Mouse (Mus musculus) forebrain, embryonic 12.5 days (tissue): ENCODE results near the gene Cavin3. TPM values are rescaled to one million over a fixed set of nuclear protein-coding genes. Genes with fewer than 3 reads are reported as not detected.
"Not testable (repeated sequence)": the region's sequence is repeated elsewhere in the genome, so short reads cannot be mapped to it uniquely, and the experiment has no call there.

ENCODE experiments used
- ATAC-seq: fragments of 200-750 bp; cut with Nextera tagmentation; 2 replicates; pipeline ENCODE4 v1.8.0; 2017; ENCODE audit warnings: moderate TSS enrichment; ENCODE audit not compliant: low FRiP score
- H3K27ac ChIP-seq: fragments of 300-500 bp; sonication (generic); 2 replicates; pipeline ENCODE4 v1.5.1; 2016; ENCODE audit warnings: mild to moderate bottlenecking
- H3K27me3 ChIP-seq: fragments of 300-500 bp; sonication (generic); 2 replicates; pipeline ENCODE4 v1.6.1; 2016; ENCODE audit warnings: mild to moderate bottlenecking
- H3K36me3 ChIP-seq: fragments of 300-500 bp; sonication (generic); replicated peaks from 2 replicates; pipeline ENCODE4 v1.6.1; 2016; ENCODE audit warnings: mild to moderate bottlenecking
- H3K4me1 ChIP-seq: fragments of 300-500 bp; sonication (generic); 2 replicates; pipeline ENCODE4 v1.6.1; 2016
- H3K4me2 ChIP-seq: fragments of 300-500 bp; sonication (generic); 2 replicates; pipeline ENCODE4 v1.6.1; 2016; ENCODE audit warnings: mild to moderate bottlenecking, moderate library complexity
- H3K4me3 ChIP-seq: fragments of 300-500 bp; sonication (generic); replicated peaks from 2 replicates; pipeline ENCODE4 v1.5.1; 2016; ENCODE audit warnings: mild to moderate bottlenecking
- H3K9ac ChIP-seq: fragments of 300-500 bp; sonication (generic); 2 replicates; pipeline ENCODE4 v1.6.1; 2016; ENCODE audit warnings: mild to moderate bottlenecking
- H3K9me3 ChIP-seq: fragments of 300-500 bp; sonication (generic); 2 replicates; pipeline ENCODE4 v1.6.1; 2016
- WGBS: fragments of 180-500 bp; shearing (Covaris S2); methylation state at CpG from one replicate; pipeline ENCODE4 v1.1.7; 2016; 5-methylcytosine and 5-hydroxymethylcytosine counted together
- polyA plus RNA-seq: library from polyadenylated mRNA; unstranded; fragments of >200 nt; fragmentation: Nextera tagmentation; extraction: Ambion mirVana; gene quantifications from 2 replicates; pipeline ENCODE4 v1.2.1, GENCODE M21; 2016

Cavin3 gene
- polyA plus RNA-seq, 1 experiment from 2014 or later = 24.7 TPM

- H3K4me2 ChIP-seq = no peak overlapping the region
- H3K9me3 ChIP-seq = no peaks in the 10 kb centered on the region
- 0 out of 2 replicates have a peak, but pooled peaks have one; percentile 31 for ATAC-seq
- WGBS = 64% methylated on average over 3 of the region's 3 CpGs
- peaks cover 29% of the 10 kb centered on the region for H3K4me1 ChIP-seq
- H3K36me3 ChIP-seq = no peaks in the 10 kb centered on the region
- no peak overlapping the region for H3K9ac ChIP-seq
- peaks cover 16% of the 10 kb centered on the region for H3K27me3 ChIP-seq
- no peak overlapping the region for H3K27ac ChIP-seq
- no peak overlapping the region for H3K4me3 ChIP-seq
Measured at GRCm38 (mm10) chr7:105477841-105478240, 4.3 kb downstream of the Cavin3 start.

GRCm38 (mm10) chr7:105477433-105477700, 4.7 kb downstream of the Cavin3 start:
- H3K27me3 ChIP-seq = peaks cover 11% of the 10 kb centered on the region; the same call in 1 of the 2 replicates
- ATAC-seq = no peak
- no peak overlapping the region for H3K27ac ChIP-seq
- 92% methylated on average over 1 of the region's 1 CpGs for WGBS
- H3K4me3 ChIP-seq = no peak overlapping the region
- peaks cover 26% of the 10 kb centered on the region for H3K4me1 ChIP-seq
- H3K9ac ChIP-seq = no peak overlapping the region
- H3K9me3 ChIP-seq = no peaks in the 10 kb centered on the region
- no peak overlapping the region for H3K4me2 ChIP-seq
- H3K36me3 ChIP-seq = no peaks in the 10 kb centered on the region

- no peak overlapping the region for H3K27ac ChIP-seq
- H3K9ac ChIP-seq = no peak overlapping the region
- no peak for ATAC-seq
- peaks cover 21% of the 10 kb centered on the region for H3K4me1 ChIP-seq
- no peak overlapping the region for H3K4me2 ChIP-seq
- H3K9me3 ChIP-seq = no peaks in the 10 kb centered on the region
- H3K4me3 ChIP-seq = no peak overlapping the region
- WGBS = 85% methylated on average over 10 of the region's 10 CpGs
- peaks cover 11% of the 10 kb centered on the region; the same call in 1 of the 2 replicates for H3K27me3 ChIP-seq
- no peaks in the 10 kb centered on the region for H3K36me3 ChIP-seq
Measured at GRCm38 (mm10) chr7:105476683-105477432, 5.2 kb downstream of the Cavin3 start.

- no peak overlapping the region for H3K4me3 ChIP-seq
- H3K4me2 ChIP-seq = no peak overlapping the region
- no peak overlapping the region for H3K27ac ChIP-seq
- no peaks in the 10 kb centered on the region for H3K27me3 ChIP-seq
- peaks cover 8% of the 10 kb centered on the region for H3K4me1 ChIP-seq
- H3K36me3 ChIP-seq = no peaks in the 10 kb centered on the region
- no peaks in the 10 kb centered on the region for H3K9me3 ChIP-seq
- ATAC-seq = no peak
- WGBS = 81% methylated on average over 6 of the region's 7 CpGs
- no peak overlapping the region for H3K9ac ChIP-seq
Measured at GRCm38 (mm10) chr7:105475396-105475949, 6.6 kb downstream of the Cavin3 start.

- WGBS = 77% methylated on average over 4 of the region's 4 CpGs
- H3K27me3 ChIP-seq = no peaks in the 10 kb centered on the region
- H3K27ac ChIP-seq = no peak overlapping the region
- H3K4me2 ChIP-seq = no peak overlapping the region
- ATAC-seq = no peak
- H3K4me3 ChIP-seq = no peak overlapping the region
- no peaks in the 10 kb centered on the region for H3K36me3 ChIP-seq
- no peaks in the 10 kb centered on the region for H3K9me3 ChIP-seq
- 0 out of 2 replicates have a peak, but pooled peaks cover 3% of the 10 kb centered on the region for H3K4me1 ChIP-seq
- no peak overlapping the region for H3K9ac ChIP-seq
Measured at GRCm38 (mm10) chr7:105474771-105475315, 7.3 kb downstream of the Cavin3 start.

GRCm38 (mm10) chr7:105472607-105473006, 9.5 kb downstream of the Cavin3 start:
- H3K36me3 ChIP-seq = no peaks in the 10 kb centered on the region
- ATAC-seq = no peak
- no peak overlapping the region for H3K4me2 ChIP-seq
- H3K27ac ChIP-seq = no peak overlapping the region
- 63% methylated on average over 1 of the region's 1 CpGs for WGBS
- H3K4me3 ChIP-seq = no peak overlapping the region
- H3K9me3 ChIP-seq = no peaks in the 10 kb centered on the region
- H3K27me3 ChIP-seq = no peaks in the 10 kb centered on the region
- no peaks in the 10 kb centered on the region for H3K4me1 ChIP-seq
- H3K9ac ChIP-seq = no peak overlapping the region

- not testable (repeated sequence) for H3K4me2 ChIP-seq, H3K9me3 ChIP-seq, H3K4me1 ChIP-seq, H3K27me3 ChIP-seq, H3K36me3 ChIP-seq, H3K9ac ChIP-seq, ATAC-seq, H3K27ac ChIP-seq, H3K4me3 ChIP-seq
- WGBS = 91% methylated on average over 5 of the region's 5 CpGs
Measured at GRCm38 (mm10) chr7:105465505-105465904, 16.6 kb downstream of the Cavin3 start.

- Histone ChIP-seq H3K4me2 (no peak overlapping the region), H3K4me3 (no peak overlapping the region), H3K9ac (no peak overlapping the region), H3K36me3 (no peaks in the 10 kb centered on the region), H3K27ac (no peak overlapping the region), H3K4me1 (no peaks in the 10 kb centered on the region), H3K27me3 (no peaks in the 10 kb centered on the region), H3K9me3 (no peaks in the 10 kb centered on the region)
- no peak for ATAC-seq
Measured at GRCm38 (mm10) chr7:105458546-105458945, 23.6 kb downstream of the Cavin3 start.

- ATAC-seq, H3K4me3 ChIP-seq, H3K27me3 ChIP-seq, H3K36me3 ChIP-seq, H3K4me1 ChIP-seq, H3K27ac ChIP-seq, H3K9me3 ChIP-seq, H3K4me2 ChIP-seq, H3K9ac ChIP-seq: not testable (repeated sequence)
- 88% methylated on average over 4 of the region's 4 CpGs for whole genome bisulfite sequencing
Measured at GRCm38 (mm10) chr7:105453345-105453744, 28.8 kb downstream of the Cavin3 start.

- no peak overlapping the region for H3K4me3 ChIP-seq
- ATAC-seq = no peak
- H3K4me2 ChIP-seq = no peak overlapping the region
- H3K36me3 ChIP-seq = no peaks in the 10 kb centered on the region
- no peaks in the 10 kb centered on the region for H3K27me3 ChIP-seq
- 76% methylated on average over 3 of the region's 3 CpGs for WGBS
- no peak overlapping the region for H3K9ac ChIP-seq
- no peaks in the 10 kb centered on the region for H3K9me3 ChIP-seq
- no peaks in the 10 kb centered on the region for H3K4me1 ChIP-seq
- H3K27ac ChIP-seq = no peak overlapping the region
Measured at GRCm38 (mm10) chr7:105445076-105445475, 37.0 kb downstream of the Cavin3 start.

GRCm38 (mm10) chr7:105441426-105441825, 40.7 kb downstream of the Cavin3 start:
- Histone ChIP-seq H3K4me1 (no peaks in the 10 kb centered on the region), H3K9me3 (no peaks in the 10 kb centered on the region), H3K4me2 (no peak overlapping the region), H3K9ac (no peak overlapping the region), H3K4me3 (no peak overlapping the region), H3K27ac (no peak overlapping the region), H3K27me3 (no peaks in the 10 kb centered on the region), H3K36me3 (no peaks in the 10 kb centered on the region)
- 67% methylated on average over 4 of the region's 4 CpGs for WGBS
- ATAC-seq = no peak

- Histone ChIP-seq H3K4me2 (no peak overlapping the region), H3K36me3 (no peaks in the 10 kb centered on the region), H3K27ac (no peak overlapping the region), H3K4me3 (no peak overlapping the region), H3K9me3 (no peaks in the 10 kb centered on the region), H3K9ac (no peak overlapping the region), H3K27me3 (no peaks in the 10 kb centered on the region), H3K4me1 (no peaks in the 10 kb centered on the region)
- no peak for ATAC-seq
- 86% methylated on average over 7 of the region's 7 CpGs for WGBS
Measured at GRCm38 (mm10) chr7:105437979-105438772, 43.9 kb downstream of the Cavin3 start.
